Mouse (Mus musculus) CH12.LX (cell line): Measurements from ENCODE around the gene Tmem222. TPM values are rescaled to one million over a fixed set of nuclear protein-coding genes. Genes with fewer than 3 reads are reported as not detected.

Experiments used
- DNase-seq: peaks from one replicate; pipeline ENCODE4 v3.0.0-alpha.2; 2013; ENCODE audit errors: extremely low read depth
- H3K27ac ChIP-seq: 2 replicates; pipeline ENCODE4 v1.5.1; 2012; ENCODE audit warnings: low read depth, mild to moderate bottlenecking, control low read depth, moderate library complexity; ENCODE audit not compliant: insufficient read depth
- H3K27me3 ChIP-seq: replicated peaks from 2 replicates; pipeline ENCODE3; 2012; ENCODE audit warnings: inconsistent platforms
- H3K36me3 ChIP-seq, 2 experiments: replicated peaks in 1 of 2; 2 replicates each; pipeline versions ENCODE3 to v1.6.1; 2012; ENCODE audit warnings: inconsistent platforms in 1 of 2, low read length in 1 of 2, mild to moderate bottlenecking in 1 of 2, mixed read lengths in 1 of 2, moderate library complexity in 1 of 2; ENCODE audit not compliant: control insufficient read depth in 1 of 2, insufficient read depth in 1 of 2
- H3K4me1 ChIP-seq, 2 experiments: 2 replicates each; pipeline ENCODE4 v1.6.1; 2012; ENCODE audit warnings: inconsistent platforms in 1 of 2, moderate library complexity in 1 of 2; ENCODE audit not compliant: insufficient read depth in 2 of 2, control insufficient read depth in 1 of 2
- H3K4me2 ChIP-seq: 2 replicates; pipeline ENCODE4 v1.6.1; 2012; ENCODE audit warnings: low read depth, mild to moderate bottlenecking, control low read depth; ENCODE audit not compliant: poor library complexity, insufficient read depth, severe bottlenecking
- H3K4me3 ChIP-seq, 3 experiments: fragments of 150-350 bp in 1 of 3; sonication (generic) in 1 of 3; replicated peaks in 1 of 3; 2 replicates each; pipeline versions ENCODE3 to v1.5.1; 2011 to 2012; ENCODE audit warnings: low read depth in 2 of 3, low read length in 2 of 3, mild to moderate bottlenecking in 2 of 3, moderate library complexity in 2 of 3, control low read depth in 1 of 3, improper control_type of control experiment in 1 of 3, inconsistent platforms in 1 of 3, mixed read lengths in 1 of 3; ENCODE audit not compliant: poor library complexity in 1 of 3
- H3K79me2 ChIP-seq: replicated peaks from 2 replicates; pipeline ENCODE4 v1.6.1; 2012; ENCODE audit warnings: mild to moderate bottlenecking, moderate library complexity; ENCODE audit not compliant: control insufficient read depth, poor library complexity, insufficient read depth, severe bottlenecking; ENCODE audit errors: extremely low read depth
- H3K9ac ChIP-seq: 2 replicates; pipeline ENCODE4 v1.6.1; 2012; ENCODE audit warnings: low read depth, mild to moderate bottlenecking, control low read depth, moderate library complexity; ENCODE audit not compliant: insufficient read depth
- H3K9me3 ChIP-seq: replicated peaks from 2 replicates; pipeline ENCODE3; 2012; ENCODE audit warnings: low read length, inconsistent platforms, mixed read lengths
- BHLHE40 ChIP-seq: IDR thresholded peaks from 2 replicates; pipeline ENCODE4 v1.6.1; 2011; ENCODE audit warnings: mild to moderate bottlenecking, low read depth, low read length, improper control_type of control experiment
- CHD2 ChIP-seq: IDR thresholded peaks from 2 replicates; pipeline ENCODE4 v1.6.1; 2011; ENCODE audit warnings: low read length, improper control_type of control experiment
- CTCF ChIP-seq, 2 experiments: IDR thresholded peaks in 1 of 2; conservative IDR thresholded peaks in 1 of 2; 2 replicates each; pipeline ENCODE4 v1.5.1; 2011 to 2012; ENCODE audit warnings: low read depth in 2 of 2, low read length in 2 of 2, improper control_type of control experiment in 1 of 2, inconsistent platforms in 1 of 2, mild to moderate bottlenecking in 1 of 2, moderate library complexity in 1 of 2
- GABPA ChIP-seq: IDR thresholded peaks from 2 replicates; pipeline ENCODE4 v1.6.1; 2012; ENCODE audit warnings: low read depth, low read length, improper control_type of control experiment, inconsistent platforms; ENCODE audit not compliant: insufficient replicate concordance
- JUND ChIP-seq: conservative IDR thresholded peaks from 2 replicates; pipeline ENCODE4 v1.6.1; 2011; ENCODE audit warnings: low read depth, low read length, improper control_type of control experiment
- MAZ ChIP-seq: IDR thresholded peaks from 2 replicates; pipeline ENCODE4 v1.6.1; 2012; ENCODE audit warnings: low read depth, mild to moderate bottlenecking, inconsistent platforms, low read length, improper control_type of control experiment, moderate library complexity
- MXI1 ChIP-seq: IDR thresholded peaks from 2 replicates; pipeline ENCODE4 v1.6.1; 2011; ENCODE audit warnings: mild to moderate bottlenecking, low read depth, low read length, improper control_type of control experiment
- MYC ChIP-seq: IDR thresholded peaks from 2 replicates; pipeline ENCODE4 v1.6.1; 2011; ENCODE audit warnings: low read depth, mild to moderate bottlenecking, improper control_type of control experiment, low read length
- NRF1 ChIP-seq: IDR thresholded peaks from 2 replicates; pipeline ENCODE4 v1.6.1; 2014; ENCODE audit warnings: low read depth, mild to moderate bottlenecking, inconsistent platforms, low read length, improper control_type of control experiment, moderate library complexity
- POLR2AphosphoS2 ChIP-seq: IDR thresholded peaks from 2 replicates; pipeline ENCODE4 v1.6.1; 2011; ENCODE audit warnings: low read depth, low read length, improper control_type of control experiment
- RAD21 ChIP-seq: IDR thresholded peaks from 2 replicates; pipeline ENCODE4 v1.6.1; 2011; ENCODE audit warnings: low read depth, mild to moderate bottlenecking, low read length, improper control_type of control experiment, moderate library complexity
- RCOR1 ChIP-seq: conservative IDR thresholded peaks from 2 replicates; pipeline ENCODE4 v1.6.1; 2012; ENCODE audit warnings: low read depth, mild to moderate bottlenecking, inconsistent platforms, low read length, improper control_type of control experiment
- SIN3A ChIP-seq: IDR thresholded peaks from 2 replicates; pipeline ENCODE4 v1.6.1; 2012; ENCODE audit warnings: low read length, improper control_type of control experiment, inconsistent platforms
- SMC3 ChIP-seq: IDR thresholded peaks from 2 replicates; pipeline ENCODE4 v1.6.1; 2011; ENCODE audit warnings: low read depth, low read length, improper control_type of control experiment
- UBTF ChIP-seq: IDR thresholded peaks from 2 replicates; pipeline ENCODE4 v1.6.1; 2012; ENCODE audit warnings: low read depth, mild to moderate bottlenecking, inconsistent platforms, low read length, improper control_type of control experiment, moderate library complexity
- USF1 ChIP-seq: IDR thresholded peaks from 2 replicates; pipeline ENCODE4 v1.6.1; 2014; ENCODE audit warnings: low read depth, mild to moderate bottlenecking, inconsistent platforms, low read length, improper control_type of control experiment
- USF2 ChIP-seq: conservative IDR thresholded peaks from 2 replicates; pipeline ENCODE4 v1.6.1; 2011; ENCODE audit warnings: low read depth, low read length, improper control_type of control experiment
- ZKSCAN1 ChIP-seq: IDR thresholded peaks from 2 replicates; pipeline ENCODE4 v1.6.1; 2012; ENCODE audit warnings: low read depth, inconsistent platforms, low read length, improper control_type of control experiment, borderline replicate concordance
- ZMIZ1 ChIP-seq: IDR thresholded peaks from 2 replicates; pipeline ENCODE4 v1.6.1; 2012; ENCODE audit warnings: low read depth, mild to moderate bottlenecking, inconsistent platforms, low read length, improper control_type of control experiment
- dilution Hi-C: fragments of 300-500 bp; cut with MboI; formaldehyde crosslinking; loops from 2 replicates; pipeline ENCODE4 v1.14.3; 2020; ENCODE audit warnings: low sequenced_read_pairs; ENCODE audit not compliant: extremely low pct_unique_long_range_greater_than_20kb, extremely low pct_ligation_motif_present
- in situ Hi-C: fragments of 300-500 bp; cut with MboI; formaldehyde crosslinking; loops from 3 replicates; pipeline ENCODE4 v1.14.3; 2019; ENCODE audit warnings: low sequenced_read_pairs, low pct_ligation_motif_present, low pct_unique_long_range_greater_than_20kb, mixed read lengths
- polyA plus RNA-seq: library from polyadenylated mRNA; unstranded; fragments of >175 nt; gene quantifications from 2 replicates; pipeline ENCODE4 v1.2.1, GENCODE M21; 2012; ENCODE audit warnings: low read depth; ENCODE audit not compliant: insufficient read length
- total RNA-seq, 2 experiments: library from RNA; depleted of rRNA; stranded (reverse); fragments of 300-350 nt in 1 of 2; fragments of >200 nt in 1 of 2; gene quantifications; 2 replicates each; pipeline ENCODE4 v1.2.3; 2012 to 2014

The Tmem222 gene
- total and polyA plus RNA-seq, 3 experiments, result 64.8 to 95.7 (median 73.2) TPM

- no peak overlapping the region for H3K27ac ChIP-seq
- H3K9me3 ChIP-seq, result no peaks in the 10 kb centered on the region
- no peak overlapping the region for H3K4me3 ChIP-seq
- in situ Hi-C loops, result loop anchor here (5.0 to 10.0 kb wide), 4 partner anchors 37 to 295 kb away; partner anchors contain the start of genes Cd164l2, Gpr3 and Sytl1
- H3K36me3 ChIP-seq, result peaks cover 38 to 84% of the 10 kb centered on the region in 2 experiments
- dilution Hi-C loops, result no loop called here
- H3K79me2 ChIP-seq, result no peaks in the 10 kb centered on the region
- no peak overlapping the region for H3K4me2 ChIP-seq
- H3K27me3 ChIP-seq, result no peaks in the 10 kb centered on the region
- peaks cover 9 to 51% of the 10 kb centered on the region in 2 experiments for H3K4me1 ChIP-seq
- TF ChIP-seq MYC (no peak), USF2 (no peak), SIN3A (no peak), UBTF (no peak), MAZ (no peak), CHD2 (no peak), JUND (no peak), BHLHE40 (no peak)
- TF ChIP-seq, all 38 proteins: peak for 0
- DNase-seq, result peak; percentile 28
- no peak overlapping the region for H3K9ac ChIP-seq
Observed at GRCm38 (mm10) chr4:133299701-133300100, 22.1 kb upstream of the Tmem222 start.

DNA sequence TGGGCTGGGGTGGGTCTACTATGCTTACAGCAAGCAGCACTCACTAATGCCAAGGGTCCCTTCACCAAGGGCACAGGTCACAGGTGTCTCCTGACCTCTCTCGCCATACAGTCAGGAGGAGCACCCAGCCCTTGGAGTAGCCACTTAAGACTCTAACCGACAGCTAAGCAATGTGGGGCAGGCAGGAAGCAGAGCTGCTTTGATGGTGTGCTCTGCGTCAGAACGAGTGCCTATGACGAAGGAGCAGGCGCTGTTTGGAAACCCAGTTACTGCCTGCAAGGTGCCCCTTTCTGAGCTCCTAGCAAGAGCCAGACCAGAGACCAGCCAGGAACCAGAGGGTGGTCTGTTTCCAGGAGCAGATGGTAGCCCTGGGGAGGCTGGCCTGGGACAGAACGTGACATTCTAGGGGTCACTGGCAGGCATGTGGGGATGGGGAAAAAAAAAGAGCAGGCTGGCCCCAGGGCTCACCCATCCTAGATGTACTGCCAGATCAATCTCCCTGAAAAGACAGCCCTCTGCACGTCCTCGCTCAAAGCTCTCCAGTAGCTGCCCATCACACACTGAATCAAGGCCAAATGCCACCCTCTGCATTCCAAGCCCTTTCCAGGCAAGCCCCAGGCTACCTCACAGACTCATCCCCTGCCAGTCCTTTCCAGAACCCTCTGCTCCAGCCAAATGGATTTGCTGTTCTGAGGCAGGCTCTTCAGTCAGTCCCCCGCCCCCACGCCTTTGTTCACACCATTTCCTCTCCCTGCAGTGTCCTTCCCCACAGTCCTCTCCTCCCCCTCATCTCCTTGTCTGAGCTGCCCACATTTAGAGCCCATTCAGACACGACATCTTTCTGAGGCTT, 21.1 kb upstream of the Tmem222 start:
- no peak for TF ChIP-seq POLR2AphosphoS2
- TF ChIP-seq RAD21, result no peak
- no peak for TF ChIP-seq SIN3A
- no peak for TF ChIP-seq USF1
- TF ChIP-seq NRF1, result no peak
- no peak for TF ChIP-seq ZKSCAN1
- no peak for TF ChIP-seq GABPA
- no peak for TF ChIP-seq SMC3
- no peak for TF ChIP-seq RCOR1
- no peak for TF ChIP-seq UBTF
- no peak for TF ChIP-seq USF2
- no peak for TF ChIP-seq CTCF (conservative IDR thresholded peaks at IDR 0.05 in 1 of 2, IDR thresholded peaks at IDR 0.05 in 1 of 2; ENCODE audit: low read depth in 2 of 2, low read length in 2 of 2)
- no peak for TF ChIP-seq ZMIZ1
- TF ChIP-seq MXI1, result no peak
- TF ChIP-seq, all 38 proteins: peak for 0
- H3K4me2 ChIP-seq, result no peak overlapping the region
- no peaks in the 10 kb centered on the region for H3K27me3 ChIP-seq
- in situ Hi-C loops (no loop called here), dilution Hi-C loops (no loop called here)
- peaks cover 9 to 60% of the 10 kb centered on the region in 2 experiments for H3K4me1 ChIP-seq
- no peaks in the 10 kb centered on the region for H3K9me3 ChIP-seq
- H3K79me2 ChIP-seq, result no peaks in the 10 kb centered on the region
- no peak for DNase-seq
- H3K36me3 ChIP-seq, result peaks cover 42 to 84% of the 10 kb centered on the region in 2 experiments
- H3K4me3 ChIP-seq, result no peak overlapping the region
- H3K27ac ChIP-seq, result no peak overlapping the region
- no peak overlapping the region for H3K9ac ChIP-seq
